8 mouse cellular contexts compared by ENCODE assay signal in genomic region chr2:72285256-72285887, GRCm38 (mm10). TPM values are rescaled to one million over a fixed set of nuclear protein-coding genes. Genes with fewer than 3 reads are reported as not detected.
DNase-seq lines count a peak whose midpoint lies in the region; ATAC-seq and TF ChIP-seq lines count a peak whose summit lies in the region.

Gene Map3k20 (plus strand): TSS chr2:72285637.

- H3K27ac ChIP-seq in CH12.LX (ENCODE audit: insufficient read depth, low read depth), result no peak within 1 kb of the TSS
- H3K27ac ChIP-seq in forebrain, embryonic 10.5 days, result peak within 1 kb of the TSS; percentile 93
- peak within 1 kb of the TSS; percentile 94 for H3K27ac ChIP-seq in heart, embryonic 16.5 days (ENCODE audit: low read length)
- peak within 1 kb of the TSS; percentile 73 for H3K27ac ChIP-seq in liver, postnatal 0 days (ENCODE audit: low read depth)
- no peak within 1 kb of the TSS for H3K27ac ChIP-seq in neural tube, embryonic 13.5 days (replicated peaks)

- TF ChIP-seq CTCF in CH12.LX (conservative IDR thresholded peaks at IDR 0.05 in 1 of 2, IDR thresholded peaks at IDR 0.05 in 1 of 2; ENCODE audit: low read depth in 2 of 2, low read length in 2 of 2), result peak in 1 of 2 experiments; percentile 23; a peak in 2 of 4 replicates
- peak; percentile 70 for TF ChIP-seq CTCF in liver, postnatal 0 days (IDR thresholded peaks at IDR 0.05; ENCODE audit: low read depth)

- no peak for TF ChIP-seq EP300 in CH12.LX (IDR thresholded peaks at IDR 0.05; ENCODE audit: low read length)
- no peak for TF ChIP-seq EP300 in liver, postnatal 0 days (IDR thresholded peaks at IDR 0.05; ENCODE audit: low read depth)

- TF ChIP-seq RAD21 in CH12.LX (IDR thresholded peaks at IDR 0.05; ENCODE audit: low read depth, low read length), result no peak

- H3K4me3 ChIP-seq in CH12.LX (replicated peaks in 1 of 3; ENCODE audit: low read depth in 2 of 3, low read length in 2 of 3, poor library complexity in 1 of 3), result peak within 1 kb of the TSS; percentile 65 to 73 (median 66)
- peak within 1 kb of the TSS; percentile 97 for H3K4me3 ChIP-seq in forebrain, embryonic 10.5 days
- peak within 1 kb of the TSS; percentile 89 for H3K4me3 ChIP-seq in heart, embryonic 16.5 days (ENCODE audit: low read length)
- H3K4me3 ChIP-seq in liver, postnatal 0 days (ENCODE audit: low read depth, low read length), result peak within 1 kb of the TSS; percentile 77
- peak within 1 kb of the TSS; percentile 74 for H3K4me3 ChIP-seq in neural tube, embryonic 13.5 days

- 2% methylated on average over 44 of the region's 50 CpGs for WGBS in forebrain, embryonic 10.5 days
- WGBS in heart, embryonic 16.5 days, result 1% methylated on average over 50 of the region's 50 CpGs
- WGBS in liver, postnatal 0 days (ENCODE audit: insufficient replicate concordance), result 6% methylated on average over 47 of the region's 50 CpGs
- WGBS in neural tube, embryonic 13.5 days, result 4% methylated on average over 21 of the region's 50 CpGs

- H3K4me2 ChIP-seq in CH12.LX (ENCODE audit: insufficient read depth, low read depth, poor library complexity, severe bottlenecking), result peak within 1 kb of the TSS; percentile 61
- H3K4me2 ChIP-seq in heart, embryonic 16.5 days (ENCODE audit: low read depth, low read length), result peak within 1 kb of the TSS; percentile 59
- peak within 1 kb of the TSS; percentile 76 for H3K4me2 ChIP-seq in liver, postnatal 0 days (ENCODE audit: low read depth, low read length)
- peak within 1 kb of the TSS; percentile 96 for H3K4me2 ChIP-seq in neural tube, embryonic 13.5 days

- ATAC-seq in heart, embryonic 16.5 days (replicated peaks; ENCODE audit: extremely low read depth, insufficient read depth, low FRiP score), result peak; percentile 85
- ATAC-seq in liver, postnatal 0 days, result peak; percentile 82
- ATAC-seq in neural tube, embryonic 13.5 days (ENCODE audit: low read depth), result peak; percentile 80

- no peaks in the 10 kb centered on the region for H3K27me3 ChIP-seq in CH12.LX (replicated peaks)
- peaks cover 34% of the 10 kb centered on the region for H3K27me3 ChIP-seq in forebrain, embryonic 10.5 days (ENCODE audit: poor library complexity, severe bottlenecking)
- H3K27me3 ChIP-seq in heart, embryonic 16.5 days (ENCODE audit: control insufficient read depth, insufficient read depth, low read length), result no peaks in the 10 kb centered on the region
- H3K27me3 ChIP-seq in liver, postnatal 0 days (ENCODE audit: insufficient read depth, low read length), result no peaks in the 10 kb centered on the region
- peaks cover 24% of the 10 kb centered on the region for H3K27me3 ChIP-seq in neural tube, embryonic 13.5 days

- H3K9ac ChIP-seq in CH12.LX (ENCODE audit: insufficient read depth, low read depth), result peak within 1 kb of the TSS; percentile 73
- H3K9ac ChIP-seq in heart, embryonic 16.5 days (ENCODE audit: low read length), result peak within 1 kb of the TSS; percentile 98
- H3K9ac ChIP-seq in liver, postnatal 0 days (replicated peaks), result peak within 1 kb of the TSS; percentile 88
- peak within 1 kb of the TSS; percentile 85 for H3K9ac ChIP-seq in neural tube, embryonic 13.5 days

- H3K9me3 ChIP-seq in CH12.LX (replicated peaks; ENCODE audit: low read length), result no peaks in the 10 kb centered on the region
- H3K9me3 ChIP-seq in forebrain, embryonic 10.5 days, result no peaks in the 10 kb centered on the region
- no peaks in the 10 kb centered on the region for H3K9me3 ChIP-seq in heart, embryonic 16.5 days (replicated peaks; ENCODE audit: control insufficient read depth, low read length)
- H3K9me3 ChIP-seq in liver, postnatal 0 days (ENCODE audit: low read length), result no peaks in the 10 kb centered on the region
- no peaks in the 10 kb centered on the region for H3K9me3 ChIP-seq in neural tube, embryonic 13.5 days

- peaks cover 0 to 29% of the 10 kb centered on the region in 2 experiments; a peak in 2 of 4 replicates for H3K4me1 ChIP-seq in CH12.LX (ENCODE audit: control insufficient read depth in 1 of 2, insufficient read depth in 2 of 2)
- peaks cover 19% of the 10 kb centered on the region for H3K4me1 ChIP-seq in forebrain, embryonic 10.5 days
- H3K4me1 ChIP-seq in heart, embryonic 16.5 days (ENCODE audit: control insufficient read depth, insufficient read depth, low read length), result peaks cover 43% of the 10 kb centered on the region
- peaks cover 15% of the 10 kb centered on the region for H3K4me1 ChIP-seq in liver, postnatal 0 days (ENCODE audit: insufficient read depth)
- peaks cover 4% of the 10 kb centered on the region; the same call in 1 of the 2 replicates for H3K4me1 ChIP-seq in neural tube, embryonic 13.5 days (replicated peaks)

- no peaks in the 10 kb centered on the region for H3K36me3 ChIP-seq in CH12.LX (replicated peaks in 1 of 2; ENCODE audit: control insufficient read depth in 1 of 2, insufficient read depth in 1 of 2, low read length in 1 of 2)
- H3K36me3 ChIP-seq in forebrain, embryonic 10.5 days (replicated peaks), result no peaks in the 10 kb centered on the region
- no peaks in the 10 kb centered on the region for H3K36me3 ChIP-seq in heart, embryonic 16.5 days (ENCODE audit: control insufficient read depth, insufficient read depth)
- no peaks in the 10 kb centered on the region for H3K36me3 ChIP-seq in liver, postnatal 0 days (replicated peaks; ENCODE audit: insufficient read depth, low read length)
- no peaks in the 10 kb centered on the region for H3K36me3 ChIP-seq in neural tube, embryonic 13.5 days

- peak; percentile 47; the same call in 1 of the 2 replicates for TF ChIP-seq POLR2A in CH12.LX (IDR thresholded peaks at IDR 0.05; ENCODE audit: low read depth, low read length)

- in situ Hi-C loops in CH12.LX (cut with MboI; ENCODE audit: low pct_ligation_motif_present, low pct_unique_long_range_greater_than_20kb, low sequenced_read_pairs), result no loop called here

- peak; percentile 39 for DNase-seq in CH12.LX (ENCODE audit: extremely low read depth)
- peak; percentile 60 for DNase-seq in brain, adult 2 months (ENCODE audit: low read depth, low spot score)
- DNase-seq in forebrain, embryonic 10.5 days (ENCODE audit: extremely low spot score, low spot score), result peak; percentile 77
- DNase-seq in kidney, postnatal 25 days, result peak; percentile 77 to 85
- peak; percentile 86 for DNase-seq in liver, postnatal 0 days
- DNase-seq in thymus, postnatal 14 days, result peak; percentile 68

- dilution Hi-C loops in CH12.LX (cut with MboI; ENCODE audit: extremely low pct_ligation_motif_present, extremely low pct_unique_long_range_greater_than_20kb, low sequenced_read_pairs), result no loop called here

- H3K79me2 ChIP-seq in CH12.LX (replicated peaks; ENCODE audit: control insufficient read depth, extremely low read depth, insufficient read depth, poor library complexity, severe bottlenecking), result no peaks in the 10 kb centered on the region

TF ChIP-seq in CH12.LX, 34 proteins besides CTCF, POLR2A, EP300 and RAD21:
- TF ChIP-seq TCF12 (IDR thresholded peaks at IDR 0.05; ENCODE audit: low read depth, low read length) (0 out of 2 replicates have a peak, but pooled peaks have one; percentile 20), JUN (IDR thresholded peaks at IDR 0.05; ENCODE audit: insufficient read depth, low read depth, low read length) (no peak), MAX (IDR thresholded peaks at IDR 0.05; ENCODE audit: low read length) (peak; percentile 32; the same call in 1 of the 2 replicates)

RNA-seq across cellular contexts. Expression of gene Map3k20, which starts in this region (rescaled TPM):
- total RNA-seq in CH12.LX (2012; rRNA removed), result 6.1 and 6.2 TPM in 2 replicates
- 6.6 TPM in 2 replicates for total RNA-seq in CH12.LX (2014; rRNA removed)
- 3.5 and 4.1 TPM in 2 replicates for polyA plus RNA-seq in CH12.LX (2012; ENCODE audit: insufficient read length, low read depth)
- polyA plus RNA-seq in forebrain, embryonic 10.5 days (2016; fragmentation: Nextera tagmentation; extraction: Ambion mirVana), result 6.9 and 7.6 TPM in 2 replicates
- polyA plus RNA-seq in heart, embryonic 16.5 days (2015; fragmentation: Nextera tagmentation; extraction: Ambion mirVana), result 46.4 and 49.4 TPM in 2 replicates
- polyA plus RNA-seq in liver, postnatal 0 days (2015; fragmentation: Nextera tagmentation; extraction: Ambion mirVana), result 4.0 and 4.8 TPM in 2 replicates
- polyA plus RNA-seq in neural tube, embryonic 13.5 days (2015; fragmentation: Nextera tagmentation; extraction: Ambion mirVana), result 4.7 and 5.7 TPM in 2 replicates

Comparison
In these comparisons a context has a peak if more than half of its experiments do, and no peak if none do; other contexts are left out.
1. H3K27ac ChIP-seq: peak in forebrain, embryonic 10.5 days (single experiment), heart, embryonic 16.5 days (single experiment) and liver, postnatal 0 days (single experiment); none in CH12.LX (single experiment) and neural tube, embryonic 13.5 days (single experiment).
2. Peak in every context shown above with its lines, with median percentiles within 50 percentile points of each other: DNase-seq, H3K4me2 ChIP-seq, H3K4me3 ChIP-seq, H3K9ac ChIP-seq and ATAC-seq.